Mouse (Mus musculus) lung, adult 2 months (tissue): ENCODE measurements around the gene Tshr.

Source experiments
- CTCF ChIP-seq: fragments of 200-500 bp; IDR thresholded peaks from 2 replicates; pipeline ENCODE4 v1.5.1; 2011; ENCODE audit warnings: mild to moderate bottlenecking, low read length, control low read depth; ENCODE audit not compliant: insufficient read depth
- POLR2A ChIP-seq: fragments of 200-500 bp; IDR thresholded peaks from 2 replicates; pipeline ENCODE4 v1.6.1; 2011; ENCODE audit warnings: low read depth, mild to moderate bottlenecking, control low read depth, low read length, borderline replicate concordance; ENCODE audit errors: extremely low read depth

DNA sequence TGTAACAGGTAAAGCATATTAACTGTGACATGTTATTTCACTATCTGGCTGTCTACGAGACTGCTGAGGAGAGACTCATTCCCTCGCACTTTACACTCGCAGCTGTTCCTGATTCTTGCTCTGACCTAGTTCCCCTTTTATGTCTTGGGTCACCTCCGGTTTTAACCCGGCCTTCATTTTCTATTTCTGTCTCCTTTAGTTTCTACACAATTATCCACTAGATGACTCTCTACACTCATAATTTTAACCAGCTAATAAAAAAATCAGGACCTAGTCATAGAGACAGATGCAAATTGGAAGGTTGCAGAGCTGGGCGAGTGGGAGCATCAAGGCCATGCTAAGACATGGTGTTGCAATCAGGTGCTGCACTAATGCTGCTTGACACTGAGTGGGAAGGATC lies 150.2 kb downstream of the Tshr start:
- TF ChIP-seq CTCF (no peak), POLR2A (no peak)
